Mouse (Mus musculus) neural tube, postnatal 0 days (tissue): ENCODE data around the gene Bcor. TPM values are rescaled to one million over a fixed set of nuclear protein-coding genes. Genes with fewer than 3 reads are reported as not detected.

ENCODE experiments used
- polyA plus RNA-seq: library from polyadenylated mRNA; unstranded; fragments of >200 nt; fragmentation: Nextera tagmentation; extraction: Ambion mirVana; gene quantifications from 2 replicates; pipeline ENCODE4 v1.2.1, GENCODE M21; 2015

Bcor gene
- polyA plus RNA-seq = 9.3 and 11.1 TPM in 2 replicates

GRCm38 (mm10) chrX:12159981-12160656 lies at the start of gene Bcor:
Bcor (minus strand) TSS chrX:12160355.

